Mouse (Mus musculus) gastrocnemius, postnatal 25 days (tissue): ENCODE data around the gene Dglucy. TPM values are rescaled to one million over a fixed set of nuclear protein-coding genes. Genes with fewer than 3 reads are reported as not detected.

Experiments
- DNase-seq: peaks from one replicate; pipeline ENCODE4 v3.0.0; 2022
- long read RNA-seq, 2 experiments: library from polyadenylated mRNA; stranded (forward); transcript quantifications; one replicate each; pipeline ENCODE4 v2.0.0; 2021
- total RNA-seq, 2 experiments: library from RNA; stranded (reverse); gene quantifications; 1 replicate in 1 of 2; 2 replicates in 1 of 2; pipeline ENCODE4 v1.2.3; 2021

Dglucy gene
- 10 to 100 TPM; 11.5 to 12.3 TPM for total RNA-seq
- long read RNA-seq, experiment 1, transcript Dglucy-201 (13 exons, 3,295 nt) = major isoform, 6 of 11 reads
- long read RNA-seq, experiment 1, partial matches to known transcripts = 4 of 11 reads
- long read RNA-seq, experiment 1, other reads (novel, unspliced or antisense) = 1 of 11 reads
- long read RNA-seq, experiment 2, transcript Dglucy-201 (13 exons, 3,295 nt) = major isoform, 7 of 16 reads
- long read RNA-seq, experiment 2, partial matches to known transcripts = 3 of 16 reads
- long read RNA-seq, experiment 2, other reads (novel, unspliced or antisense) = 3 of 16 reads

- DNase-seq = peak; percentile 90
Observed at GRCm38 (mm10) chr12:100778934-100779865, at the start of gene Dglucy. Dglucy (plus strand) TSS chr12:100779057.

- no peak for DNase-seq
Observed at GRCm38 (mm10) chr12:100735156-100735555, 43.7 kb upstream of the Dglucy start.

DNA sequence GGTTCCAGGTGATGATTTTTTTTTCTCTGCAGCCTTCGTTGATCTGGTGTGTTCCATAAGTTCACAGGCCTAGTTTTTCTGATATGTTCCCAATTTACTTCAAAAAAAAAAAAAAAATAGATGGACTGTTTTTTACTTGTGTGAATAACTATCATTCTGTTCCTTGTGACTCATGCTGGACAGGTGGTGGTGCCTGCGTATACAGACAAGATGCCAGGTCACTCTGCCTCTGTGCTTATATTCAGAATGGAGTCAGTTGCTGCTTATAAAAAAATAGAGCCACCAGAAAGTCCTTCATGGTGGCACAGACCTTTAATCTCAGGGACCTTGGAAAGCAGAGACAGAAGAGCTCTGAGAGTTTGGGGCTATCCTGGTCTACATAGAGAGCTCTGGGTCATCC, 43.3 kb upstream of the Dglucy start:
- DNase-seq = no peak

DNA sequence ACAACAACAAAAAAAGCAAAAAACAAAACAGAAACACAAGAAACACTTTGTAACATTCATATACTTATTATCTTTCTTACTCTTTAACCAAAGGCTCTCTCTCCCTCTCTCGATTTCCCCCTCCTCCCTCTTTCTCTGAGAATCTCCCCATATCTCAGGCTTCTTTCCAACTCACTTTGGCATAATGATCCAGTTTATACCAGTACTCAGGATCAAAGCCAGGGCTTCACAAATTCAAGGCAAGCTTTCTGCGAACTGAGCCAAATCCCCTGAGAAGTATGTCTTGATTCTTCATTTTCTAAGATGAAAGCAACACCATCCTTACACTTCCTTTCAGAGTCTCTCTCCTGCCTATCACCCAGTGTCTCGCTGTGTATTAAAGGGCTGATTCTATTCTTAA, 40.4 kb upstream of the Dglucy start:
- no peak for DNase-seq

DNA sequence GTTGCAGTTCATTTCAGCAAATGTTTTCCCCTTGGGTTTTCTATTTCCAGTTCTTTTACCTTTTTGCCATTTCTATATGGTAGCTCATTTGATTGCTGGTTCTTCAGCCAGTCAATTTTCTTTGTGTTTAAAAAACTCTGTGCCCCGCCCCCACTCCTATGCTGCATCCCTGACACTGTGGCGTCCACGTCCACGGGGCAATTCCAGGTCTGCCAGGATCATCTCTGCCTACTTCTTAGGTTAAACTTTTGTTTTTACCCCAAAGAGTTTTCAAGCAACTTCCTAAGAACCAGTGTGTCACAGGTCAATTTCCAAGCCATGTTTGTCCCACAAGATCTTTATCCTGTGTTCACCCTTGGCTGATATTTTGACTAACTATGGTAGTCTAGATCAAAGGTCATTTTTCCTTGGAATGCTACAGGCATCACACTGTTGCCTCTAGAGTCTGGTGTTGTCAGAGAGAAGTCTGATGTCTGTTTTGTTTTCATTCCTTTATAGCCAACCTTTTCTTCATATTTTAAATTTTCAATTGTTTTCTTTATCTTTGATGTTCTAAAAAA, 39.8 kb upstream of the Dglucy start:
- no peak for DNase-seq

GRCm38 (mm10) chr12:100740313-100740712, 38.5 kb upstream of the Dglucy start:
- no peak for DNase-seq

DNA sequence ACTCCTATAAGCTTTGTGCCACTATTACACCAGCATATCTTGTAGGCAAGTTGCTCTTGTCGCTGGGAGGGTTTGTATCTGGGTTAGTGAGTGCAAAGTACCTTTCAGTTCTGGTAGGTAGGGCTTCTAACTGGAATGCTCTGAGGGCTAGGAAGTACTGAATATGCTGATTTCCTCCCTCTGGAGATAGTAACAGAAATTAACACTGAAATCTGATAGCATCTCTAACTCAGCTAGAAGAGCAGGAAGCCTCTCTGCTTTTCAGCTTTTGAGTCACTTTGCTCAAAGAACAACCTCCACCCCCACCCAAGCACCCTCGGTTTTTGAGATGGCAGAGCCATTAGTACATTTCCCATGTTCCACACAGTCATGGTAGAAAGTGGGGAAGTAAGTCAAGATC, 36.4 kb upstream of the Dglucy start:
- DNase-seq = no peak

GRCm38 (mm10) chr12:100752977-100753376, 25.9 kb upstream of the Dglucy start:
- no peak for DNase-seq

- no peak for DNase-seq
Observed at GRCm38 (mm10) chr12:100753716-100754115, 25.1 kb upstream of the Dglucy start.

- DNase-seq = no peak
Observed at GRCm38 (mm10) chr12:100757427-100757826, 21.4 kb upstream of the Dglucy start.

GRCm38 (mm10) chr12:100762663-100763425, 16.0 kb upstream of the Dglucy start:
- no peak for DNase-seq

- no peak for DNase-seq
Observed at GRCm38 (mm10) chr12:100764329-100765018, 14.4 kb upstream of the Dglucy start.

DNA sequence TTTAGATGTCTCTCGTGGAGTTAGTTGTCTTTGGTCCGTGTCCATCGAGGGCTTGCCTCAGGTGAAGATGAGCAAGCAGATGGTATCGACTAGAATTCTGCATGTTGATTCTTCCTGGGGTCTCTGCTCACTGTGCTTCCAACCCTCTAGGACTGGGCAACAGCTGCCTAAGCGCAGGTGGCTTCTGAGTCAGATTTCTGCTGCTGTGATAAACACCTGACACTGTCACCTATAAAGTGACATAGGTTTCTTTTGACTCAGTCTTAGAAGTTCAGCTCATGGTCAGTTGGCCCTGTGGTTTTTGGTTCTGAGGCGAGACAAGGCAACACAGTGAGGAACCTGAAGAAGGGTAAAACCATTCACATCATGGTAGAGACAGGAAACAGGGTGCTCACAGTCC, 9.0 kb upstream of the Dglucy start:
- DNase-seq = no peak

- DNase-seq = no peak
Observed at GRCm38 (mm10) chr12:100770765-100771164, 8.1 kb upstream of the Dglucy start.

- peak; percentile 56 for DNase-seq
Observed at GRCm38 (mm10) chr12:100772230-100772984, 6.5 kb upstream of the Dglucy start.

- peak; percentile 47 for DNase-seq
Observed at GRCm38 (mm10) chr12:100774756-100775155, 4.1 kb upstream of the Dglucy start.

DNA sequence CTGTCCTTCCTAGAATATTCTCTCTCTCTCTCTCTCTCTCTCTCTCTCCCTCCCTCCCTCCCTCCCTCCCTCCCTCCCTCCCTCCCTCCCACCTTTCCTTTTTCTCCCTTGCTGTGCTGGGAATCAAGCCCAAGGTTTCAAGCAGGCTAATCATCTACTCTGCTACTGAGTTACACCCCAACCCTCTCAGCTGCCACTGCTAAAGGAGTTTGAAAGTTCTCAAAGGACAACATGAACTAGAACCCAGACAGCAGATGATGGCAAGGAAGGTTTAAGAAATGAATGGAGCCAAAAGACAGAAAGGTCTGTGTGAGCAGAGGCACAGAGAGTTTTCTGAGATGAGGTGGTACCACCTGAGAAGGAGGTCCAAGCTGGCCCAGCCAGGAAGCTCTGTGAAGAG, 3.6 kb upstream of the Dglucy start:
- no peak for DNase-seq

DNA sequence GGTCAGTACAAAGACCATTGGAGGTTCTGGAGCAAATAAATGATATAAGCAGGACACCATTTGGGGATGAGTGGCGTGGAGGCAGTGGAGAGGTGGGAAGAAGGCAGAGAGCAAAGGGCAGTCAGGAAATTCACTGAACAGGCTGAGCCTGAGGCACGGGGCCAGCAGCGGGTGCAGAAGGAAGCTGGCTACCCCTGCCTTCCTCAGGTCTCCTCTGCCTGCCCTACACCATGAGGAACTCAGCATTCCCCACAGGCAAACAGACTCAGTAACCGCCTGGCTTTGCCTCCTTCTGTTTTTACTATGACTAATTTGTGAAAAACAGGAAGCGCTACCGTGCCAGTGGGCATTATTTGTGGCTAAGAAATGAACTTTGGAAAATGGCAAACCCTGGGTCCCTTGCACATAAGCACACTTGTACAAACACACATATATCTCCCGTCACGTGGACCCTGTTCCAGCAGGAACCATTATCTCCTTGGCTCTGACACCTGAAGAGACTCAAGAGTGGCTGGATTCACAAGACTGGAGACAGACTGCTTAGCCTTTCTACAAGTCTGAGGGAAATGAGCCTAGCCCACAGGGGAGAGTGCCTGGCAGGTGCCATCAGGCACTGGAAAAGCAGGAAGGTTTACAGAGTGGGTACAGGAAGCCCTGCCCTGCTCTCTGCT, 2.8 kb upstream of the Dglucy start:
- DNase-seq = no peak

DNA sequence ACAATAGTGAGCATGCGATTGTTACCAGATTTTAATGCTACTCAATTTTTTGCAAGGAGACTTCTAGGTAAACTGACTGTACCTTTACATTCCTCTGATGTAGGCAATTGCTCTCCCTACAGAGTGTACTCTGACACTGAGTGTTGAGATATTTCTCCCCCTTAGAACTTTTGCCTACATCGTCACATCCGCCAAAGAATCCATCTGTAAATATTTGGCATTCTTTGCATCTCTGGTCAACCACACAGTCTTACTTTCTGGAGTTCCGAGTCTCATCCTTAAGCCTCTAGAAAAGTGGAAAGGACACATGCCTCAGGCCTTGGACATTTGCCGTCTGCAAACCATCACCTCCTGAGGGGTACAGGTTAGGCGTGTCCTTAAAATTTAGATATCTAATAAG, 1.9 kb upstream of the Dglucy start:
- DNase-seq = no peak

DNA sequence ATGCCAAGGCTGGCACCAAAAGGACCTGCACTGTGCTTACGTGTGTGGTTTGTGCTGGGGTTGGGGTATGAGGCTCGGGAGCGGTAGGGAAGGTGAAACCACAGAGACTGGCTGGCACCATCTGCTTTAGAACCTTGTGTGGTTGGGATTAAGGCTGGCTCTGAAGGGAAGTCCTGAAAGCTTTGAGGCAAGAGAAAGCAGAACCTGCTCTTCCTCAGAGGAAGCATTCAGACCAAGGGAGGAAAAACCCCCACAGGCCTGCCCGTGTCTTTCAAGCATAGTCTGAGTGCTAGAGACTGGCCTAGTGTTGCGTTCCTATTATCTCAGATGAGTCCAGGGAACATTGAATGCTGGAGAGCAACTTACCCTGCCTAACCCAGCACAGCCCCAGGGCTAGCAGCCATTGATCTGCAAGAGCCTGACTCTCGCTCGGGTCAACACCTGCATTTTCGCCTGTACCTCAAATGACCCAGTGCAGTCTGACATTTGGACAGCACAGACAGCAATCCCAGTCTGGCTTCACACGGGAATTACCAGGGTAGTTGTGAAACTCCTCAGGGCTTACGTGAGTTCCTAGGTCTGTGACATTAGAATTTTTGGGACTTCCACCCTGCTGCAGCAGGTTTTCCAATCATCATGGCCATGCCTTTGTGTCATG, 452 bp upstream of the Dglucy start:
- no peak for DNase-seq
